Mouse (Mus musculus): ENCODE results near the gene Fndc3b. TPM values are rescaled to one million over a fixed set of nuclear protein-coding genes. Genes with fewer than 3 reads are reported as not detected.

The Fndc3b gene
- polyA plus RNA-seq, 1 experiment from 2014 or later: 22.4 TPM

DNA sequence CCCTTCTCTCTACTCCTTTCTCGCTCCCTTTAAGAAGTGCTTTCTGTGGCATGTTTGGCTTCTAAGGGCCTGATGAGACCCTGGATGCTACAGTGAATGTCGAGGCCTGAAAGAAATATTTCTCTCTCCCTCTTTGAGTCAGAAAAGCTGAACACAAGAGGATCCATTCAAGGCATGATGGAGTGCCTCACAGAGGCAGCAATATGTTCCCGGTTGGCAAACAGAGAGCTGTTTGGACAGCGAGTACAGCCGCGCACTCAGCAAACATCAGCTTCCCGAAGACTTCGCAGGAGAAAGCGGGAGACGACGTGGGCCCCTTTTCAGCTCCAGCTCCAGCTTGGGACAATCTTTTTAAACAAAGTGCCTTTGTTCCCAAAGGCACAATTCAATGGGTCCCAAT, 137.6 kb downstream of the Fndc3b start:
- Histone ChIP-seq H3K9ac (no peak overlapping the region), H3K4me3 (no peak overlapping the region), H3K4me2 (replicated peaks) (peak overlapping the region; percentile 13; the same call in 1 of the 2 replicates), H3K9me3 (replicated peaks) (no peaks in the 10 kb centered on the region), H3K36me3 (no peaks in the 10 kb centered on the region), H3K27me3 (no peaks in the 10 kb centered on the region), H3K27ac (peak overlapping the region; percentile 79), H3K4me1 (peaks cover 25% of the 10 kb centered on the region)
- ATAC-seq (ENCODE audit: low FRiP score): peak; percentile 58; the same call in 1 of the 2 replicates
- 24% methylated on average over 11 of the region's 11 CpGs for WGBS

DNA sequence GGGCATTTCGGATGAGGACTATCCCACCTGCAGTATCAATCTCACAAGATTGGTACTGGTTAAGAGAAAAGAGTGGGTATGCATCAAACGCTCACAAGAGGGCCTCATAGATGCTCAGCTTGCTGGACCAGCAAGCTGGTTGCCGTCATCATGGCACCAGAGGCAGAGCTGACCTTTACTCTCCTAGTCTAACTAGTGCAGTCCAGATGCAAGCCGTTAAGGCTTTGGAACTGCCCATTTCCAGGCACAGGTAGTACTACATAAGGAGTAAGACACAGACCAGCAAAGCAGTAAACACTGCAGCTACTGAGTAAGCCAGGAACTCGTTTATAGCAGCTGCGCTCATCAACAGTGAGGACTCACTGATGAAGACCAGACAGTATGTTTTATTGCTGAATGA, 138.8 kb downstream of the Fndc3b start:
- Histone ChIP-seq H3K36me3 (no peaks in the 10 kb centered on the region), H3K4me3 (no peak overlapping the region), H3K9me3 (replicated peaks) (no peaks in the 10 kb centered on the region), H3K4me1 (peaks cover 25% of the 10 kb centered on the region), H3K9ac (no peak overlapping the region), H3K27ac (peak overlapping the region; percentile 79), H3K4me2 (replicated peaks) (no peak overlapping the region), H3K27me3 (no peaks in the 10 kb centered on the region)
- whole genome bisulfite sequencing: 60% methylated on average over 6 of the region's 6 CpGs
- peak; percentile 19; the same call in 1 of the 2 replicates for ATAC-seq (ENCODE audit: low FRiP score)

DNA sequence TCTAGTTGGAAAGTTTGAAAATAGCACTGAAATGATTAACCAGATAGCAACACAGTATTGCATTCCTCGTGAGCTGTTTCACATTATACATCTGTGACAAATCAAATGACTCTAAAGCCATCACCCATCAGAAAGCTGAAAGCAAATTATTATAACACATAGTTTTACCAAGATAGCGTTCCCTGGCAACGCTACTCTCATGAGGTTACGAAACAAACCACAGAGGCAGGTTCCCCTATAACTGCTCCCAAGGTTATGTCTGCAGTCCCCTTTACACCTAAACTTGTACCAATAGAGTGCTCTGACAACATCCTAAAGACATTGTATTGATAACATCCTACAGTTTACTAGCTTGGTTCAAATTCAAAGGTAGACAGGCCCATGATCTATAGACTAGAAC, 145.8 kb downstream of the Fndc3b start:
- H3K9me3 ChIP-seq (replicated peaks): no peaks in the 10 kb centered on the region
- H3K4me1 ChIP-seq: no peaks in the 10 kb centered on the region
- H3K36me3 ChIP-seq: no peaks in the 10 kb centered on the region
- no peak overlapping the region for H3K9ac ChIP-seq
- H3K4me2 ChIP-seq (replicated peaks): no peak overlapping the region
- 88% methylated on average over 4 of the region's 4 CpGs for WGBS
- no peak for ATAC-seq (ENCODE audit: low FRiP score)
- no peak overlapping the region for H3K27ac ChIP-seq
- H3K4me3 ChIP-seq: no peak overlapping the region
- H3K27me3 ChIP-seq: no peaks in the 10 kb centered on the region

- Histone ChIP-seq H3K27me3 (no peaks in the 10 kb centered on the region), H3K4me3 (no peak overlapping the region), H3K36me3 (no peaks in the 10 kb centered on the region), H3K27ac (no peak overlapping the region), H3K9ac (no peak overlapping the region), H3K4me1 (no peaks in the 10 kb centered on the region), H3K4me2 (replicated peaks) (no peak overlapping the region), H3K9me3 (replicated peaks) (no peaks in the 10 kb centered on the region)
- ATAC-seq (ENCODE audit: low FRiP score): no peak
- WGBS: 96% methylated on average over 5 of the region's 5 CpGs
Measured at GRCm38 (mm10) chr3:27563047-27563624, 148.0 kb downstream of the Fndc3b start.

GRCm38 (mm10) chr3:27562476-27562875, 148.6 kb downstream of the Fndc3b start:
- WGBS: 92% methylated on average over 3 of the region's 3 CpGs

GRCm38 (mm10) chr3:27561921-27562320, 149.2 kb downstream of the Fndc3b start:
- no peak overlapping the region for H3K9ac ChIP-seq
- H3K27ac ChIP-seq: no peak overlapping the region
- no peaks in the 10 kb centered on the region for H3K36me3 ChIP-seq
- no peaks in the 10 kb centered on the region for H3K27me3 ChIP-seq
- no peak for ATAC-seq (ENCODE audit: low FRiP score)
- 100% methylated on average over 2 of the region's 2 CpGs for WGBS
- no peak overlapping the region for H3K4me3 ChIP-seq
- H3K9me3 ChIP-seq (replicated peaks): no peaks in the 10 kb centered on the region
- no peaks in the 10 kb centered on the region for H3K4me1 ChIP-seq
- H3K4me2 ChIP-seq (replicated peaks): no peak overlapping the region

More at GRCm38 (mm10) chr3:27562476-27562875, 148.6 kb downstream of the Fndc3b start:
- H3K4me1 ChIP-seq: no peaks in the 10 kb centered on the region
- no peaks in the 10 kb centered on the region for H3K27me3 ChIP-seq
- no peak overlapping the region for H3K27ac ChIP-seq
- no peak for ATAC-seq (ENCODE audit: low FRiP score)
- no peak overlapping the region for H3K4me2 ChIP-seq (replicated peaks)
- H3K9me3 ChIP-seq (replicated peaks): no peaks in the 10 kb centered on the region
- H3K9ac ChIP-seq: no peak overlapping the region
- no peaks in the 10 kb centered on the region for H3K36me3 ChIP-seq
- no peak overlapping the region for H3K4me3 ChIP-seq

GRCm38 (mm10) chr3:27559316-27559715, 151.8 kb downstream of the Fndc3b start:
- no peak for ATAC-seq (ENCODE audit: low FRiP score)
- Histone ChIP-seq H3K4me1 (no peaks in the 10 kb centered on the region), H3K9ac (no peak overlapping the region), H3K27ac (no peak overlapping the region), H3K4me3 (no peak overlapping the region), H3K4me2 (replicated peaks) (no peak overlapping the region), H3K27me3 (no peaks in the 10 kb centered on the region), H3K9me3 (replicated peaks) (no peaks in the 10 kb centered on the region), H3K36me3 (peaks cover 3% of the 10 kb centered on the region; the same call in 1 of the 2 replicates)
- WGBS: 91% methylated on average over 4 of the region's 4 CpGs

DNA sequence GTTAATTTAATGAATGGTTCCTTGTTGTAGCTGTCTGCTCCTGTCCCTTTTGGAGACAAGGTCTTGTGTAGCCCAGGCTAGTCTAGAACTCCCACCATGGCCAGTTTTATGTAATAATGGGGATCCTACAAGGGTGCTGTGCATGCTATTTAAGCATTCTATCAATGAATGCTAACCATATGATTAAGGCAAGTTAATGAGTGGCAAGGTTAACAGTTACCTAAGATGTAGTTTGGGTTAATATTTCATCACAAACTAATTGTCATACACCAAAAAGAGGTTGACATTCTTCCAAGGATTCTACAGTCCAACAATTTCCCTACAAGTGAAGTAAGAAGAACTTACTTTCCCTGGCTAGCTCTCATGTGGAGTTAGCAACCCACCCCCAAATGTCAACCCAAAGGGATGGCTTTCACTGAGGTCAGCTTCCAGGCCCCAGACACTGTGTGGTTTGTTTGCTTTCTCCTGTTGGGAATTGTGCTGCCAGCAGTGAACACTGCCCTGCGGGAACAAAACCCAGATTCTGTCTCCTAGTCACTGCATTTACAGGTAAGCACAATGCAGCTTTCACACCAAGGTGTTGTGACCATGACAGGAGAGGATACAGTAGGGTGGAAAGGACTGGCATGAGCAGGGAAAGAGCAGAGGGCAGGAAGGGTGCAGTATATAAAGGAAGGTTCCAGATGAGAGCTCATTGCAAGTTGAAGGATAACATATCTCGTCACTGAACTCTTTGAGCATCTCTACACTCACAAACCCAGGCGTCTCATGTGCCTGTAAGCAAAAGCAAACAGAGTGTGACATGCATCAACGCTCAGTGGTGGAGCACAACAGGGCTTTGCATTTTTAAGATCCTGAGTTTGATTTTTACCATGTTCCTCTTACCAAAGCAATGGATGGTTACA, 153.8 kb downstream of the Fndc3b start:
- H3K36me3 ChIP-seq: peaks cover 3% of the 10 kb centered on the region; the same call in 1 of the 2 replicates
- H3K27me3 ChIP-seq: no peaks in the 10 kb centered on the region
- H3K9ac ChIP-seq: no peak overlapping the region
- H3K4me2 ChIP-seq (replicated peaks): no peak overlapping the region
- no peak overlapping the region for H3K4me3 ChIP-seq
- 76% methylated on average over 4 of the region's 4 CpGs for WGBS
- no peak for ATAC-seq (ENCODE audit: low FRiP score)
- H3K27ac ChIP-seq: no peak overlapping the region
- no peaks in the 10 kb centered on the region for H3K9me3 ChIP-seq (replicated peaks)
- H3K4me1 ChIP-seq: no peaks in the 10 kb centered on the region

DNA sequence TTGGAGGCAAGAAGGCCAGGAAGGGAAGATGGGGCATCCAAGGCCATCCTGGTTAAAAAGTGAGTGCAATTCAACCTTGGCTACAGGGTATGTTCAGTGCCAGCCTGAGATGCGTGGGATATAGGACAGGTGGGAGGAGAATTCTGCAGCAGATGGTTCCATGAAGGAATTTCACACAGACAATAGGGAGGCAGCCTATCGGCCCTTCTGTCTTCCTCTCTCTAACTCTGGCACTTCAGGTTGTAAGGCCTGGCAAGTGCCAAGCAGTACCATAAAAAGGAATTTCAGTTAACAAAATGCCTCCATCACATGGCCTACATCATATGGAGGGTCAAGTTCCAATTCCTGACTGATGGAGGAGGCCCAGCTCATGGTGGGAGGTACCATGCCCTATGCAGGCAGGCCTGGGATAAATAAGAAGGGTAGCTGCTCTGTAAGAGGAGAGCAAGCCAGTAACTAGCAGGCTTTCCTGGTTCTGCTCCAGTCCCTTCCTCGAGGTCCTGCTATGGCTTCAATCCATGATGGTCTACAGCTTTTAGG, 155.6 kb downstream of the Fndc3b start:
- no peak overlapping the region for H3K27ac ChIP-seq
- H3K4me1 ChIP-seq: no peaks in the 10 kb centered on the region
- H3K4me2 ChIP-seq (replicated peaks): no peak overlapping the region
- no peaks in the 10 kb centered on the region for H3K27me3 ChIP-seq
- no peak for ATAC-seq (ENCODE audit: low FRiP score)
- H3K9ac ChIP-seq: no peak overlapping the region
- no peaks in the 10 kb centered on the region for H3K9me3 ChIP-seq (replicated peaks)
- peaks cover 3% of the 10 kb centered on the region; the same call in 1 of the 2 replicates for H3K36me3 ChIP-seq
- H3K4me3 ChIP-seq: no peak overlapping the region
- 91% methylated on average over 3 of the region's 3 CpGs for WGBS

DNA sequence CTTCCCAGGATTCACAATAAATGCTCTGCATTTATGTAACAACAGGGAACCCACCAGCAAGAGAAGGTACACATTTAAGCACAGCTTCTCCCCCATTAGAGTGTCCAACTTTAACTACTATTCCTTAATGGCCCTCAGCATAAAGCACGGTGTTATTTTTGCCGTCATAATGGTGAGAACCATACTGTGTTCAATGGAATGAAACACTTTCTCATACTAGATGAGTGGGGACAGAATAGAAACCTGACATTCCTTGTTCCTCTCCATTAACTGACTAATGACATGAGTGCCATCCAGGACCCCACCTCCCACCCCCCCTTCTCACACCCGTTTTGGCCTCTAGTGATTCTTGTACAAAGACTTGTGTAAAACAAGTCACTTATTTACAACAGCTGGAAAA, 156.8 kb downstream of the Fndc3b start:
- Histone ChIP-seq H3K9me3 (replicated peaks) (no peaks in the 10 kb centered on the region), H3K4me1 (no peaks in the 10 kb centered on the region), H3K36me3 (peaks cover 3% of the 10 kb centered on the region; the same call in 1 of the 2 replicates), H3K4me3 (no peak overlapping the region), H3K27ac (no peak overlapping the region), H3K9ac (no peak overlapping the region), H3K27me3 (no peaks in the 10 kb centered on the region), H3K4me2 (replicated peaks) (no peak overlapping the region)
- WGBS: 82% methylated on average over 3 of the region's 3 CpGs
- no peak for ATAC-seq (ENCODE audit: low FRiP score)

DNA sequence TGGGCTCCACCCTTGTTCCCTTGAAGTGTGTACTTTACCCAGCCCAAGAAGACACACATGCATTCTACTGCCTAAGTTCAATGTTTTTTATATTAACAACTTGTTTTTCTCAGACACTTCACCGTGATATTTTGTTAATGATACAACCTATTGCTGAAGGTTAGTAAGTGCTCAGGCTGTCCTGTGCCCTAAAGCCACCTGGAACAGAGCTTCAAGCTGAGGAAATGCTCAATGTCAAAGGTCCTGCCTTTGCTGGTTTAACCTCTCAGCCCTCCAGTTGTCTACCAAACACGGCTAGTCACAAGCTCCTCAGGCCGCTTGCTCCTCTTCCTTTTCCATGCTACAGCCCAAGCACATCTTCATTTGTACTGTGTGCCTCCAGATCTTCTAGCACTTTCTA, 157.3 kb downstream of the Fndc3b start:
- 87% methylated on average over 3 of the region's 3 CpGs for WGBS

GRCm38 (mm10) chr3:27551005-27551404, 160.1 kb downstream of the Fndc3b start:
- Histone ChIP-seq H3K27ac (no peak overlapping the region), H3K9ac (no peak overlapping the region), H3K4me2 (replicated peaks) (no peak overlapping the region), H3K27me3 (no peaks in the 10 kb centered on the region), H3K4me1 (no peaks in the 10 kb centered on the region), H3K9me3 (replicated peaks) (no peaks in the 10 kb centered on the region), H3K4me3 (no peak overlapping the region), H3K36me3 (peaks cover 3% of the 10 kb centered on the region; the same call in 1 of the 2 replicates)
- 94% methylated on average over 3 of the region's 3 CpGs for WGBS
- ATAC-seq (ENCODE audit: low FRiP score): no peak

More for the DNA sequence above, 157.3 kb downstream of the Fndc3b start:
- Histone ChIP-seq H3K4me3 (no peak overlapping the region), H3K4me1 (no peaks in the 10 kb centered on the region), H3K9me3 (replicated peaks) (no peaks in the 10 kb centered on the region), H3K4me2 (replicated peaks) (no peak overlapping the region), H3K9ac (no peak overlapping the region), H3K27me3 (no peaks in the 10 kb centered on the region), H3K36me3 (peaks cover 3% of the 10 kb centered on the region; the same call in 1 of the 2 replicates), H3K27ac (no peak overlapping the region)
- ATAC-seq (ENCODE audit: low FRiP score): no peak

Data from hindbrain, embryonic 12.5 days (tissue).